Mouse (Mus musculus) bone marrow, adult 2 months (tissue): ENCODE measurements around the gene Cfap126.

Experiments
- CTCF ChIP-seq: fragments of 200-500 bp; IDR thresholded peaks from 2 replicates; pipeline ENCODE4 v1.5.1; 2011; ENCODE audit warnings: low read length, control low read depth; ENCODE audit not compliant: control insufficient read depth, insufficient read depth
- POLR2A ChIP-seq: fragments of 200-500 bp; IDR thresholded peaks from 2 replicates; pipeline ENCODE4 v1.6.1; 2011; ENCODE audit warnings: low read depth, mild to moderate bottlenecking, control low read depth, low read length, borderline replicate concordance; ENCODE audit not compliant: control insufficient read depth

DNA sequence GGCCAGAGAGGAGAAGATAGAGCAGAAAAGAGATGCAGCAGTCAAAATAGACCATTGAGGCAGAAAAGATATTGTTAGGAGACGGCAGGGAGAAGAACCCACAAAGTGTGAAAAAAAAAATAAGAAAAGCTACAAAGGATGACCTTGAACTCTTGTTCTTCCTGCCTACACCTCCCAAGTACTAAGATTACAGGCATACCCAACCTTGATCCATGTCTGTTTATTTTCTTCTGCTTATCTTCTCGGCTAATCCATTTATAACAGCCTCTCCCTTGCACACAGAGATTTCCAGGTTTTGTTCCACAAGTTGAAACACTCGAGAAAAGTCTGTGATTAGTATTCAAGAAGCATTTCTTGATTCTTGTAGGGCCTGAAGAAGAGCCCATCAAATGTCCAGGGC lies 56.2 kb downstream of the Cfap126 start:
- TF ChIP-seq CTCF (no peak), POLR2A (no peak)
